Mouse (Mus musculus) C2C12 (cell line): ENCODE measurements around the gene Aox4. TPM values are rescaled to one million over a fixed set of nuclear protein-coding genes. Genes with fewer than 3 reads are reported as not detected.

Experiments used
- H3K27me3 ChIP-seq: one replicate; pipeline ENCODE4 v1.6.1; 2011; ENCODE audit not compliant: control insufficient read depth, insufficient read depth, insufficient read length
- H3K36me3 ChIP-seq: one replicate; pipeline ENCODE4 v1.6.1; 2011; ENCODE audit not compliant: control insufficient read depth, insufficient read depth
- H3K4me3 ChIP-seq: one replicate; pipeline ENCODE4 v1.5.1; 2011; ENCODE audit warnings: mild to moderate bottlenecking, control low read depth; ENCODE audit not compliant: poor library complexity, insufficient read depth, severe bottlenecking
- H3K79me2 ChIP-seq: one replicate; pipeline ENCODE4 v1.6.1; 2011; ENCODE audit not compliant: control insufficient read depth, insufficient read depth
- H3K79me3 ChIP-seq: one replicate; pipeline ENCODE4 v1.6.1; 2011; ENCODE audit warnings: low read depth, control low read depth
- H3ac ChIP-seq: one replicate; pipeline ENCODE3; 2011; ENCODE audit warnings: low read depth; ENCODE audit not compliant: control insufficient read depth, insufficient read length
- CEBPB ChIP-seq: IDR thresholded peaks from one replicate; pipeline ENCODE4 v1.6.1; 2011; ENCODE audit warnings: low read depth, mild to moderate bottlenecking, control low read depth, moderate library complexity
- CTCF ChIP-seq: IDR thresholded peaks from one replicate; pipeline ENCODE4 v1.5.1; 2011; ENCODE audit not compliant: control insufficient read depth, insufficient read depth, insufficient read length
- FOSL1 ChIP-seq: IDR thresholded peaks from one replicate; pipeline ENCODE4 v1.8.0; 2011; ENCODE audit warnings: mild to moderate bottlenecking, low read length; ENCODE audit not compliant: poor library complexity, insufficient read depth, severe bottlenecking
- MAX ChIP-seq: IDR thresholded peaks from one replicate; pipeline ENCODE4 v1.6.1; 2011; ENCODE audit warnings: mild to moderate bottlenecking, control low read depth
- MYOD1 ChIP-seq: IDR thresholded peaks from one replicate; pipeline ENCODE4 v1.6.1; 2011; ENCODE audit warnings: low read depth; ENCODE audit not compliant: control insufficient read depth, insufficient read length
- MYOG ChIP-seq: IDR thresholded peaks from one replicate; pipeline ENCODE4 v1.6.1; 2011; ENCODE audit not compliant: control insufficient read depth, insufficient read length; ENCODE audit errors: extremely low read depth
- USF1 ChIP-seq: IDR thresholded peaks from one replicate; pipeline ENCODE4 v1.6.1; 2011; ENCODE audit warnings: low read depth, mild to moderate bottlenecking, control low read depth, moderate library complexity
- polyA plus RNA-seq: library from polyadenylated mRNA; unstranded; fragments of >200 nt; fragmentation: generic; extraction: Trizol; gene quantifications from one replicate; pipeline ENCODE4 v1.2.1, GENCODE M21; 2012; ENCODE audit warnings: missing spikeins

Aox4 gene
- polyA plus RNA-seq, 1 experiment: not detected

DNA sequence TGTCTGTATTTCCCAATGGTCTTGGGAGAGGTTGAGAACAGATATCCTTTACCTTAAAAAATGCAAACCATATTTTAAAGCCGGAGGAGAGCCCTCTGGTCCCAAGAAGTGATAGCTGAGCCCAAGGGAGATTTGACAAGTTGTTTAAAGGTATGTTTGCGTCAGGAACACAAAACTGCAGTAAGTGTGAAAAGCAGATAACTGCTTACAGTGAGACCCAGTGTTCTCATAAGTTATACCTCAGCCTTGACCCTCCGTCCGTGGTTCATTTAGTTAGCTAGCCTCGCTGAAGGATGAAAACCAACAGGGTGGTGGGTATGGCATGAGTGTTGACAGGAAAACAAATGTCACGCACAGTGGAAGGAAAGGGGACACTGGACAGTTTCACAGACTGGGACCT, 92.8 kb downstream of the Aox4 start:
- no peak overlapping the region for H3K4me3 ChIP-seq
- TF ChIP-seq CEBPB (no peak), USF1 (no peak), FOSL1 (no peak), CTCF (no peak), MAX (no peak), MYOD1 (no peak), MYOG (no peak)

GRCm38 (mm10) chr1:58303726-58304125, 93.5 kb downstream of the Aox4 start:
- no peak overlapping the region for H3ac ChIP-seq
- H3K79me2 ChIP-seq: no peaks in the 10 kb centered on the region
- H3K79me3 ChIP-seq: no peaks in the 10 kb centered on the region
- H3K27me3 ChIP-seq: no peaks in the 10 kb centered on the region
- peak; percentile 31 for TF ChIP-seq MAX
- TF ChIP-seq MYOD1: peak; percentile 53
- no peak for TF ChIP-seq FOSL1
- no peak for TF ChIP-seq USF1
- no peak overlapping the region for H3K4me3 ChIP-seq
- H3K36me3 ChIP-seq: no peaks in the 10 kb centered on the region

More for the DNA sequence above, 92.8 kb downstream of the Aox4 start:
- H3K36me3 ChIP-seq: no peaks in the 10 kb centered on the region
- H3K79me3 ChIP-seq: no peaks in the 10 kb centered on the region
- no peak overlapping the region for H3ac ChIP-seq
- no peaks in the 10 kb centered on the region for H3K27me3 ChIP-seq
- no peaks in the 10 kb centered on the region for H3K79me2 ChIP-seq

DNA sequence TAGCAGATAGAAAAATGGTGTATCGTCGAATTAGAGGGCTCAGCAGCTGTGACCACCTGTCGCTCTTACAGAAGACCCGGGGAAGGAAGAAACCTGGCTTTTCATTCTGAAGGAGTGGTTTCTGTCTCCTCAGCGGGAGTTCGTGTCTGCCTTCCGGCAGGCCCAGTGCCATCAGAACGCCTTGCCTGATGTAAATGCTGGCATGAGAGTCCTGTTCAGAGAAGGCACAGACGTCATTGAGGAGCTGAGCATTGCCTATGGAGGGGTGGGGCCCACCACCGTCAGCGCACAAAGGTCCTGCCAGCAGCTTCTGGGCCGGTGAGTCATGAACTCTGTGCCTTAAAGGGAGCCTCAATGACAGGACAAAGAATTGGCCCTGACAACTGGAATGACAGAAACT, 94.1 kb downstream of the Aox4 start:
- H3K79me2 ChIP-seq: no peaks in the 10 kb centered on the region
- no peaks in the 10 kb centered on the region for H3K79me3 ChIP-seq
- H3ac ChIP-seq: no peak overlapping the region
- H3K4me3 ChIP-seq: no peak overlapping the region
- H3K36me3 ChIP-seq: no peaks in the 10 kb centered on the region
- H3K27me3 ChIP-seq: no peaks in the 10 kb centered on the region
- TF ChIP-seq USF1 (no peak), MAX (no peak), MYOD1 (peak; percentile 8), MYOG (no peak)

DNA sequence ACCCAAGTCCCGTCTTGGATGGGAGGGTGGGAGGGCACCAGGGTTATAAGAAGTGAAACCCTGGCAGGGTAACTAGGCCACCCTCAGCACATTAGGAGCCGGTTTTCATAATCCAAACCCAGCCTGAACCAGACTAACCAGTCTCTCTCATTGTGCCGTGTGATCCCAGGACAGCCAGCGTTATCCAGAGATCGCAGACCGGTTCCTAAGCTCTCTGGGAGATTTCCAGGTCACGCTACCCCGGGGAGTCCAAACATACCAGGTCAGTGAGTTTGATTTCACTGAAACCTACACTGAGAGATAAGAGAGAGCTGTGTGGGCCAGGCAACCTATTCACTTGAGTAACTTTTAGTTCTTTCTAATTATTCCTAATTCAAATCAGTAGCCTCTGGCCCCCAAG, 97.0 kb downstream of the Aox4 start:
- H3K79me3 ChIP-seq: no peaks in the 10 kb centered on the region
- H3K79me2 ChIP-seq: no peaks in the 10 kb centered on the region
- no peak overlapping the region for H3K4me3 ChIP-seq
- H3ac ChIP-seq: no peak overlapping the region
- no peaks in the 10 kb centered on the region for H3K27me3 ChIP-seq
- no peak for TF ChIP-seq MYOG
- TF ChIP-seq USF1: no peak
- no peak for TF ChIP-seq CEBPB
- TF ChIP-seq MYOD1: no peak
- no peak for TF ChIP-seq MAX
- no peak for TF ChIP-seq CTCF
- TF ChIP-seq FOSL1: no peak
- H3K36me3 ChIP-seq: no peaks in the 10 kb centered on the region

DNA sequence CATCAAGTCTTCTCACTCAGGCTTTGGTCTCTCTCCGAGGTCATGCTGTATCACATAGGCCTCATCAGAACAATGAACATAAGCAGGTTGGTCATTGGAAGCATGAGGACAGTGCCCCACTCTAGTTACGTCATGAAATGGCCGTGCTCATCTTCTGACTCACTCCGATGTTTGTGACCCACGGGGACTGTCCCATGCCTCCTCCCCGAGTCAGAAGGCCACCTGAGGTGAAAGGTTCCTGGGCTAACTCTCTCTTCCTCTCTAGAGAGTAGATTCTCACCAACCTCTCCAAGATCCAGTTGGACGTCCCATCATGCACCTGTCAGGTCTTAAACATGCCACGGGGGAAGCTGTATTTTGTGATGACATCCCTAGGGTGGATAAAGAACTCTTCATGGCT, 98.4 kb downstream of the Aox4 start:
- TF ChIP-seq FOSL1 (no peak), MAX (no peak), CTCF (no peak), USF1 (no peak), CEBPB (no peak), MYOD1 (no peak), MYOG (no peak)
- H3K4me3 ChIP-seq: no peak overlapping the region
- no peaks in the 10 kb centered on the region for H3K27me3 ChIP-seq
- no peaks in the 10 kb centered on the region for H3K79me2 ChIP-seq
- no peaks in the 10 kb centered on the region for H3K36me3 ChIP-seq
- no peak overlapping the region for H3ac ChIP-seq
- H3K79me3 ChIP-seq: no peaks in the 10 kb centered on the region

DNA sequence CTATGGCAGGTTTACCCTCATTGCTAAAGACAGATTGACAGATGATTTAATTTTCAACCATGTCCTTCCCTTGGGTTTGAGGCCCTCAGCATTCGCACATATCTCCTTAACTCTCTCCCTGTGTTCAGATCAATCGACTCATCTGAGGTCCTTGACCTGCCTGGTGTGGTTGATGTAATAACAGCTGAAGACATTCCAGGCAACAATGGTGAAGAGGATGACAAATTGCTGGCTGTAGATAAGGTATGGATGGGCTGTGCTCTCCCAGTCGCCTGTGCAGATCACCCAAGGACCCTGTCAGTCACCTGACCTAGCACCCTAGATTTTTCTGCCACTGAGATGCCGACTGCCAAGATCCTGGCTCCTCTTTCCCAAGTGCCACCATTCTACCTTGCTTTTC, 99.7 kb downstream of the Aox4 start:
- H3ac ChIP-seq: no peak overlapping the region
- no peaks in the 10 kb centered on the region for H3K79me2 ChIP-seq
- H3K79me3 ChIP-seq: no peaks in the 10 kb centered on the region
- no peak for TF ChIP-seq CTCF
- H3K36me3 ChIP-seq: no peaks in the 10 kb centered on the region
- no peak overlapping the region for H3K4me3 ChIP-seq
- H3K27me3 ChIP-seq: no peaks in the 10 kb centered on the region
